Mouse (Mus musculus) CD4-positive helper T cell, adult 2 months (primary cell): ENCODE data around the gene Large1.
A peak's percentile ranks its signal among the peaks of the same experiment; 100 is the strongest.
"Not testable (repeated sequence)": the region's sequence is repeated elsewhere in the genome, so short reads cannot be mapped to it uniquely, and the experiment has no call there.

Source experiments
- DNase-seq: peaks from one replicate; pipeline ENCODE4 v3.0.0-alpha.2; 2012; ENCODE audit warnings: low read depth, missing footprints, low spot score

The Large1 gene

GRCm38 (mm10) chr8:73353108-73353793 lies at the start of gene Large1:
Gene Large1, minus strand, starts transcription at chr8:73353540.
- DNase-seq = peak; percentile 87

DNA sequence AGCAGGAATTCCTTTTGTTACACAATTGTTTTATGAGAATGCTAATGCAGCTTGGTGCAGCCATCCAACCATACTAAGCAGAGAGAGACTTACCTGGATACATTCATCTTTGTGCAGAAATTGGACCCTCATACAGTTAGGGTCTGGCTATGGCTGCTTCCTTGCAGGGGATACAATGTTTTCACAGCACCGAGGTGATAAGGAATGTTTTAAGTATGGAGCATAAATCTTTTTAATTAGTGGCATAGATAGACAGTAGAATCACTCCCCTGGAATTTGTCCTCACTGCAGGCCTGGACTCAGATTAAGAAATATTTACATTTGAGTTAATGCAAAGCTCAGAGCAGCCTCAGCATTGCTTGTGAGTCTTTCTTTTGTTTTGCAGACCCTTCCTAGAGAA lies 47.0 kb upstream of the Large1 start:
- no peak for DNase-seq

DNA sequence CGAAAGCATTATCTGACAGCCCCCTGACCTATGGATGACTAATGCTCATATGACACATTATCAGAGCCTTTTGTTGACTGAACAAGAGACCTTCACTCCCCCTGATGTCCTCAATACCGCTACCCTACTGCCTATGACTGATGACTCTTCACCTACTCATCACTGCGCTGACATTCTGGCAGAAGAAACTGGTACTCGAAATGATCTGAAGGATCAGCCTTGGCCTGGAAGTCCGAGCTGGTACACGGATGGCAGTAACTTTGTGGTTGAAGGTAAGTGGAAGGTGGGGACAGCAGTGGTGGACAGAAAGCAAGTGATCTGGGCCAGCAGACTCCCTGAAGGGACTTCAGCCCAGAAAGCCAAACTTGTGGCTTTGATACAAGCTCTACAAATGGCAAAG lies 19.7 kb upstream of the Large1 start:
- not testable (repeated sequence) for DNase-seq

- DNase-seq = peak; percentile 40
Measured at GRCm38 (mm10) chr8:73355979-73356378, 2.6 kb upstream of the Large1 start.

DNA sequence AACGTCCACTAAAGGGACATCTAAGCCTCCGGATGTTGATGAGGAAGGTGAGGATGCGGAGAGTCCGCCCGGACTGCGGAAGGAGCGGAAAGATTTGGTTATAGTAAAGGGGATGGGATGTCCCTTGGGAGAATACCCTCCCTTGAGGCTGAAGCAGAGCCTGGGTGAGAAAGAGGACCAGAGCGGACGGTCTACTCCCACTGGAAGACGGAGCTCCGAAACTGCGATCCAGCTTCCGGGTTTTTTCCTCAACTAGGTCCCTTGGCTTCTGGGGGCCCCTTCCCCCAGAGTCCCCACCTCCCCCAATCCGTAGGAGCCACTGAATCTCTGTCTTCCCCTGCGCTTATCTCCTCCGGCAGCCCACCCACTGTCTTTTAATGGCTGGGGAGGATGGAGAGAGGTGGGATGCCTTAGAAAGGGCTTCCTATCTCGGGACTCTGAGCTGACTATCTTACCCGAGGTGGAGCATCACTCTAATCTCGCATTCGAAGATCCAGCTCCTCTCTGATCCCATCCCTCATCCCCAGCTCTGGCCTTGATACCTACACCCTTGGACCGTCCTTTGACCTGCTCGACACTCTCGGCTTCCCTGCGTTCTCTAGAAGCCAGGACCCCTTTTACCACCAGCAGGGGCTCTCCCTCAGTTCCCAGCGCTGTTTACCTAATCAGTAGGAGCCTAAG lies 1.0 kb upstream of the Large1 start:
- peak; percentile 19 for DNase-seq

DNA sequence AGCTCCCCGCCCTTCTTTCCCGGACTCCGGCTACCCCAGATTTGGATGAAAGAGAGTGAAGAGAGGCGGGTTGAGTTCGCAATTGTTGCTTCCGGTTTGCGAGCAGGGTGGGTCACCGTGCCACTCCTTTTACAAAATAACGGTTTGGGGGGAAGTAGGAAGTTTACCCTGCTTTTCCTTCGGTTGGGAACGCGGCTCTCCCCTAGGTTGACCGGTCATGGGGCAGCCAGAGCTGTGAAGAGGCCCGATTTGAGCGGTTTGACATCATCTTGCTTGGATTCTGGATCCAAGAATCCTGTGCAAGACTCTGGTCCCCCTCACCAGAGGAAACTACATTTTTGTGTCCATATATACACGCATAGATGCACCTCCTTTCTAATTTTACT lies 447 bp upstream of the Large1 start:
- DNase-seq = no peak

DNA sequence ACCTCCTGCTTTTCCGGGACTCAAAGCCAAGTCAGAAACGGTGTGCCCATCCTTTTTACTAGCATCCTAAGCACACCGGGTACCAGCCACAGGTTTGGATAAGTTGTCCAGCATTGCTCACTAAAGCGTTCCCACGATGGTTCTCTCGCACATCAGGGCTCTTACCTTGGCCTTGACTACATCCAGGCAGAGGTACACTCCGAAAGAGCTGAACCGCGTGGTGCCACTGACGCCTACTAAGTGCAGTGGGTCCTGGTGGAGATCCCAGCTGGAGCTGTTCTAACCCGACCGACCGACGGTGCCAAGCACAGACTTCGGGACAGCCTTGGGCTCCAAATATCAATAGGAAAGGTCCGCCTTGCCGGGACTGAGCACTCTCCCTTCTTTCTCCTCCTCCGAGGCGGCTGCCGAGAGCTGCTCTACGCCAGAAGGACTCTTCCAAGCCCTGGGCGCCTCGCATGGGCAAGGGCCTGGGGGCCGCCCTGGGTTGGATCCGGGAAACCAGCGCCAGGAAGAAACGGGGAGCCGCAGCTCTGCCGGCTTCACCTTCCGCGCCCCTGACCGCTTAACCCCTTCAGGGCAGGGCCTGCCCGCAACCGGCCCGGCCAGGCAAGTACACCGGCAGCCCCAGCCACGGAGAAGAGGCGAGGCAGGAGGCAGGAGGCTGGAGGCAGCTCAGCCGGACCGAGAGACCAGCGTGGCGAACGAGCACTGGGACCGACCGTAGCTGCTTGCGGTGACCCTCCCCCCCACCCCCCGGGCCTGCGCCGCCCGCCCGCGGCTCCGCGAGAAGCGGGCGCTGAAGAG lies 836 bp downstream of the Large1 start:
- DNase-seq = peak; percentile 12

GRCm38 (mm10) chr8:73350366-73350765 lies 3.0 kb downstream of the Large1 start:
- no peak for DNase-seq

GRCm38 (mm10) chr8:73342761-73343395 lies 10.5 kb downstream of the Large1 start:
- DNase-seq = no peak

- no peak for DNase-seq
Measured at GRCm38 (mm10) chr8:73336845-73337244, 16.5 kb downstream of the Large1 start.

DNA sequence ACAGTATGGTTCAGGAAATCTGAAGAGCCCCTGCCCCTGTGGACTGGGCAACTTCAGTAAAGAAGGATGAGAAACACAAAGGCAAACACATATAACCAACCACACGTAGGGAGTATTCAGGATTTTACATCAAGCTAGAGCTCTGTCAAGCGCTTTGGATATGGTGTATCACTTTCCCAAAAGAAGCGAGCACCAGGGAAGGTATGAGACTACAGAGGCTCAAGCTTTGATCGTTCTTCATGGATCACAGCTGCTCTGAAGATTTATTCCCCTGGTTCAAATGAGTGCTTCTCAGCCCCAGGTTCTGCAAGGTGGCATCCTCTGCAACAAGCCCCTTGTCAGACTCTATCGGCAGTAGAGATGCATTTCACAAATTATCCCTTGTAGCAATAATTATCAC lies 24.2 kb downstream of the Large1 start:
- DNase-seq = no peak

DNA sequence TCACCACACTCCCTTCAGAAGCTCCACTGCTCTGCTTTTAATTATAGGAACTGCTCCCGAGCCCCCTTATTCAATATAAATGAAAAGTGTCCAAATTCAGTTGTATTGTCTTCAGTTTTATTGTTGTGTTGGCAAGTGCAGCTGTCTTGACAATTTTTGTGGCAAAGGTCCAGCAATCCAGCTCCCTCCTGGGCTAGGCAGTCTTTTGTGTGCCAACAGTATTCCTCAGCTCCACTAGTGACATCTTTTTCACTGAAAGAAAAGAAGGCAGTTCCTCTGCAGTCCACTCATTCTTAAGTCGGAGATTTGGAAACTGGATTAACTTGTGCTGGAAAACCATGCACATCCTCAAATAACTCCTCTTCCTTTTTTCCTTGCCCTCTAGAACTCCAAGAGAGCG lies 25.3 kb downstream of the Large1 start:
- no peak for DNase-seq

DNA sequence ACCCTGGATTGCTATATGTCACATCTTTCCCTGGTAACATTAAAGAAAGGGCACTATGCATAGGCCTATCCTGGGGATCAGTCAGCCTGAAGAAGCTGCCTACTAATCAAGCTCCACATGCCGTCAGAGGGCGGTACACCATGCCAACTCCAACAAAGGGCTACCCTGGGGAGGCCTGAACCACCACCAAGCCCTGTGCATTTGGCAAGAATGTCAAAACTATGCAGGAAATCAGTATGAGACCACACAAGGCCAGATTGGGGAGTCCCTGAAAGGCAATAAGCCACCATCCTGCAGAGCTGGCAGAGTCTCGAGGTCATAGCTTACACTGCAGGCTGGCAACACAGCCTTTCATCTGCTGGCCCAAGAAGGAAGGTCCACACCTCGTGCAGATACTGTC lies 28.7 kb downstream of the Large1 start:
- DNase-seq = no peak

- DNase-seq = no peak
Measured at GRCm38 (mm10) chr8:73323591-73323990, 29.7 kb downstream of the Large1 start.

- DNase-seq = not testable (repeated sequence)
Measured at GRCm38 (mm10) chr8:73319500-73319899, 33.8 kb downstream of the Large1 start.

GRCm38 (mm10) chr8:73313911-73314310 lies 39.4 kb downstream of the Large1 start:
- no peak for DNase-seq

- no peak for DNase-seq
Measured at GRCm38 (mm10) chr8:73312714-73313607, 40.4 kb downstream of the Large1 start.

DNA sequence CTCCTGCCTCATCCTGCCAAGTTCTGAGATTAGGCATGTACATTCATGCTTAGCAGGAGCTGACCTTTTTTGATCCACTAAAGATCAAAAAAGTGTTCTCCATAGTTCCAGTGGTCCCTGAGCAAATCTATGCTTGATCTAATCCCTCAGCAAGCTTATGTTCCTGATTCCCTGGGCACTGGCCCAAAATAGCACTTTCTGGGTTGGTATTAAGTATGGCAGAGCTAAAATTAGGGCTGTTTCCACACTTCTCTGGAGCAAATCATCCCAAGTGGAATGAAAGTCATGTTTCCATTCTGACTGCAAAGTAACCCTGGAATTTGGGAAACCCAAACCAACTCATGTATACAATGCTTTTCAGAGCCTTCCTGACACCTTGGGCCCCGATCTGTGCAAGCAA lies 42.9 kb downstream of the Large1 start:
- no peak for DNase-seq

DNA sequence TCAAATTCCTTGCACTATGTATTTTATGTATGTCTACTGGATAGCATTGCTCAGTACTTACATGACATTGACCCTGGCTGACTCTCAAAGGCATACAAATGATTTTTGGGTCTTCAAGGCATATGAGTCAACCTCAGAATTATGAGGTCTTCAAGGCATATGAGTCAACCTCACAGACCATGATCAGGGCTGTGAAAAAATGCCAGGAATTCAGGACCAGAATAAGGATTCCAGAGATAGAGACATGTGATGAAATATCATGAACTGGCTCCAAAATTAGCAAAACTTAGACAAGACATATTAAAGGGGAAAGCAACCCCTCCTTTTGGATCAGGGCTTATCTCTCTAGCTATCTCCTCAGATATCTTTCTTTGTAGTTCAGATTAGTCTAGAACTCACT lies 43.3 kb downstream of the Large1 start:
- DNase-seq = no peak

DNA sequence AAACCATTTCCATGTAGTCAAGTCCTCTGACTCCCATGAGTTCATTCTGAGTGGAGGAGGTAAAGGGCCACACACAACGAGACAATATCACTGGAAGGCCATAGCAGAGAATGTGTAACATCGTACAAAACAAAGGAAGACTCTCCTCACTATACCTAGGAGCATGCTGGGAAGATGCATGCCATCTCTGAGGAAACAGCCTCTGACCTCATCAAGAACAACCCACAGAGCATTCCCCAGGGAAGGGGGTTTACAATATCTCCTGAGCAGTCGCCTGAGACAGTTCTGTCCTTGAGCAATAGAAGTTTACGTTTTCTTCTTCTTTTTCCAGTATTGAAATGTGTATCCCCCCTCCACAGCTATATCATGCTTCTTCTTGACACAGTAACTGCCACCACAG lies 49.4 kb downstream of the Large1 start:
- DNase-seq = no peak

DNA sequence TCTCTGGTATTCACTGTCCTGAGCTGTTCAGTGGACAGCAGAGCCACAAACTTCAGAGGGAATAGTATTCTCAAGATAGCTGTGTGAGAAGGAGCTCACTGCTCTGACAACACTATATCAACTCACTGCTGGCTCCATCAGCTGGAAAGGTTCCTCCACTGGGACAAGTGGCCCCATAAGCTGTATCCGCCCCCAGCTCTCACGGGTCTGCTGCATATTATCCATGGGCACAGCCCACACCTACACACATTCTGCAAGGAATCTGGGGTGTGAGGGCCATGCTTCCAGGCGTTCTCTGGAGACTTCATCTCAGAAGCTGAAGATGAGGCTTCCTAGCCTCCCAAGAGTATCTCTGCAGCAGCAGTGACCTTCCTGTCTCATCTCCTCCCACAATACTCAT lies 50.4 kb downstream of the Large1 start:
- DNase-seq = no peak
